Mouse (Mus musculus) forelimb bud, embryonic 11.5 days (tissue): Measurements from ENCODE around the gene Vav2.

ENCODE experiments used
- DNase-seq: peaks from one replicate; pipeline ENCODE4 v3.0.0-alpha.2; 2012; ENCODE audit warnings: low read depth, low spot score

The Vav2 gene

DNA sequence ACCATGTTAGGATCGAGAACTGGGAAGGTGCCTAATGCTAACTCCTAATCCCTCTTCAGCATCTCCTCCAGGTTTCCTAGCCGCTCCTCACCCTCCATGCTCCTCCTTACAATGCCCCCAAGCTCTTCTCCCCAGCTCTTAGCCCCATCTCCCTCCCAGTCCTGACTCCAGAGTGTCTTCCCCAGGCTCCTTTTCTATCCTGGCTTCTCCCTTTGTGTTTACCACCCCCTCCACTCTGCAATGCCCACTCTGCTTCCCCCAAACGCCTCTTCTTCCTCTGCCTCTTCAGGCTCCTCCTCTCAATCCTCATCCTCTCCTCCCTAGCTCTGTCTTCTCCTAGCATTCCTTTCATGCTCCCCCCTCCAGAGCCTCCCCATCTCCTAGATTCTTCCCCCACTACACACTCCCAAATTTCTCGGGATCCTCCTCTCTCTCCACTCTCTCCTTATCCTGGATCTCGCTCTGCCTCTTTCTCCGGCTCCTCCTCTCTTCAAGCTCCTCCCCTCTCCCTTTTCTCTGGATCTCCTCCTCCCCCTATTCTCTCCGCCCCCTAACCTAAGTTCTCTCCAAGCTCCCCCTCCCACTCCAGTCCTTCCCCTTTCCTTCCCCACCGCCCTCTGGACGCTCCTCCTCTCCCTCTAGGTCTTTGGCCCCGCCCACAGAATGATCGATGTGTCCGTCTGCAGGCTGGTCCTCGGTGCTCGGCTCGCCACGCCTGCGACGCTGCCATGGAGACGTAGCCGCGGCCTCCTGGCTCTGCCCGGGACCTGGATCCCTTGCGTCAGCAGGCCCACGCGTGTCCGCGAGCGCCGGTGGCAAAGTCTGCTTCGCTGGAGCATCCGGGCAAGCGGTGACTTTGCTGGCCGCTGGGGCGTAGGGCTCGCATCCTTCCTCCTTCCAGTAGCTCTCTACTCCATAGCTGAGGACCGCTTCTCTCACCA lies 15.2 kb upstream of the Vav2 start, which contains the start of gene Brd3os:
Gene Brd3os (plus strand): TSS at position 558 of the 941 bp plus-strand sequence.
- DNase-seq = peak; percentile 99

DNA sequence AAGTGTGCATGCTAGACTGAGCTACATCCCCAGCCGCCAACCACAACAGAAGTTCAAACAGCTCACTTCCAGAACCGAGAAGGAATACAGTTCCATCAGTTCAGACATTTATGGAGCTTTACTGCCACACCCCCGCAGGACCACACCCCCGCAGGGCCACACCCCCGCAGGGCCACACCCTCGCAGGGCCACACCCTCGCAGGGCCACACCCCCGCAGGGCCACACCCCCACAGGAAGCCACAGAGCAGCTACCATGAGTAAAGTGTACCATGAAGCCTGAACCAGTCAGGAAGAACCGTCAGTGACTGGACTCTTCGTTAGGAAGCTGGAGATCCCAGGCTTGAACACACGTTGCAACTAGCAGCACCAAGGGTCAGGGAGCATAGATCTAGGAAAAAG lies 11.4 kb upstream of the Vav2 start:
- no peak for DNase-seq

DNA sequence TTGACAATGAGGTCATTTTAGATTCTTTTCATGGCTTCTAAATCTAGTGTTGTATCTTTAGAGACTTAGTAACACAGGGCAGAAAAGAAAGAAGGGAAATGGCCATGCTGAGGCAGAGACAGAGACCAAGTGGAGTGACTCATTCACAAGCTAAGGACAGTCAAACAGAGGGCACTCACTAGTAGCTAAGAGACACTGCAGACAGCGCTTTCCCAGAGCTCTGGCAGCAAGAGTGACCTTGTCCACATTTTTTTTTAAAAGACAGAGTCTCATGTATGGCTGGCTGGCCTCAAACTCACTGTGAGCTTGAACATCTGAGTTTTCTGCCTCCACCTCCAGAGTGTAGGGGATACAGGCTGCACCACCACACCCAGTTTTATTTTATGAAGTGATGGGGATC lies 11.0 kb upstream of the Vav2 start:
- no peak for DNase-seq

DNA sequence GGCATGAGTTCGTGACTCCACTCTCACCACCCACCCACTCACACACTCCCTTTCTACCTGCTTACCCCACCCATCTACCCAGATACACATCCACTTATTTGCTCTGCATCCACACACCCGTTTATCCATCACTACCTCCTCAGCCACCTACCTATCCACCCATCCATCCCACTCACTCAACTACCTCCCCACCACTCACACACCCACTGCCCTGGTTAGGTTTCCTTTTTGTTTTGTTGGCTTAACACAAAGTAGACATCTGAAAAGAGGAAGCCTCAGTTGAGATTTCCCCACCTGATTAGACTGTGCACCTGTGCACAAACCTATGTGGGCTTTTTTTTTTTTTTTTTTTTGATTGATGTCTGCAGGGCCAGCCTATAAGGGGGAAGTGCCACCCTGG lies 5.8 kb upstream of the Vav2 start:
- DNase-seq = no peak

DNA sequence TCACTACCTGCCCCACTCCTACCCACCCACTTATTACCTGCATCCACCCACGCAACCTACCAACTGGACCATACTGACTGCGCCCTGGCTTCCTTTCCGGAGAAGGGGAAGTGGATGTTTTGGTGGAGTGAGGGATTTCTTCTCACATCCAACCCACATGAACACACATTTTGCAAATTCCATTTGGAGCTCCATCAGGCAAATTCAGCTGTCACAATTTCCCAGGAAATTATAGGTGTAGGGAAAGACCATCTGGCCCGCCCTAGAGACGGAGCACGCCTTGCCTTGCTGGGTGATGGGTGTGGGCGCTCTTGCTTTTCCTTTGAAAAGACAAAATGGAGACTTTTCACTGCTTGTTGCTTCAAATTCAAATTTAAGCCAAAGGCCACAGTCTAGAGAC lies 3.8 kb upstream of the Vav2 start:
- no peak for DNase-seq

DNA sequence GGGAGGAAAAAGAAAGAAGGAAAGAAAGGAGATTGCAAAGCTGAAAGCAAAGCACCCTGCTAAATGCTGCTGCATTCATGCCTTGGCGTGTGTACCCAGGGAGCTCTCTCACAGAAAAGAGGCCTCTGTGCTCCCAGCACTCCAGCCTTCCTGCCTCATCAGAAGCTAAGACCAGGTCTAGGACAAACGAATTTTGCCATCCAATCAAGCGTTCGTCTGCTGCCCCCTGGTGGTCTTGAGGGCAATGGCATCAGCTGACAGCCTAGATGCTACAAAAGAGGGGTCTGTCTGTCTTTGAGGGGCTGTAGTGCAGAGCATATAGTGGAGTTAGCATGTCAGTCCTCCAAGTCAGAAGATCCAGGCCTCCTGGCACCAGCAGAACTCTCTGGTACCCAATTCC lies 1.2 kb upstream of the Vav2 start:
- DNase-seq = peak; percentile 88

DNA sequence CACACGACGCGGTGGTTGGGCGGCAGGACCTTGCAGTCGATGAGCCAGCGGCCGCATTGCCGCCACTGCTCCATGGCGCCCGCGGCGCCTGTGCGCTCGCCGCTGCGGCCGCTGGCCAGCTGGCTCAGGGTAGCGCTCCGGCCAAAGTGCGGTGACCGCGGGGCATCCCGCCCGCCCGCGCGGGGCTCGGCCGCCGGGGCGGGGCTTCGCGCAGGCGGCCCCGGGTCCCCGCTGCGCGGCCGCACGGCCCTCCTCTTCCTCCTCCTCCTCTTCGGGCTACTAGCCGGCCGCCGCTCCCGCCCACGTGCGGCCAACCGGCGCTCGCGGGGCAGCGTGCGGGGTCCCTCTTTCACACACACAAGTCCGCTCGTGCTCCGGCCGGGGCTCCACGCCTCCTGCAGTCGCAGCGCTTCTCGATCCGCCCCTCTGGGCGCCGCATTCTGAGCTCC lies 403 bp downstream of the Vav2 start:
- no peak for DNase-seq

DNA sequence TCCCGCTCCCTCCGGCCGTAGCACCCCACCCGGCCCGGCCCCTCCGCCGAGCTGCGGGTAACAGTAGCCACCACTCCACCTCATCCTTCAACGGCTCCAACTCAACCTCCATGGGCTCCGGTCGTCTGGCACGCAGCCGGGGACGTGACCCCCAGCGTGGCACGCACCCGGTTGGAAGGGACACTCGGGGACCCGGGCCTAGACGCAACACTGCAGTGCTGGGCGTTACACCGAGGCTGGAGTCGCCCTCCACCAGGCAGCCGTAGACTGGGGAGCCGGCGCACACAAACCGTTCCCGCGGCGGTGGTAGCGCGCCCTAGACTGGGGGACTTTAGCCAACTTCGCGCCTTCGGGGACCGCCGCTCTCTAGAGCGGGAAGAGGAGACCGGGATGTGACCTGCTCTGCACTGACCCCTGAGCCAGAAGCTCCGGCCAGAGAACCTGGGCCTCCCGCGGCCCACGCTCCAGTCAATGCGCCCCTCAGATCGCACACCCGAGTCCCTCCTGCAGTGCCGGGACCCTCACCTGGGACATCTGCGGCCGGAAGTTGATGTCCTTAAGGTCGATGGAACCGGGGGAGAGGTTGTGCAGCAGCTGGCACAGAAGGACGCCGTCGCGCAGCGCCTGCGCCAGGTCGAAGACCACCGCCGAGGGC lies 955 bp downstream of the Vav2 start:
- no peak for DNase-seq

DNA sequence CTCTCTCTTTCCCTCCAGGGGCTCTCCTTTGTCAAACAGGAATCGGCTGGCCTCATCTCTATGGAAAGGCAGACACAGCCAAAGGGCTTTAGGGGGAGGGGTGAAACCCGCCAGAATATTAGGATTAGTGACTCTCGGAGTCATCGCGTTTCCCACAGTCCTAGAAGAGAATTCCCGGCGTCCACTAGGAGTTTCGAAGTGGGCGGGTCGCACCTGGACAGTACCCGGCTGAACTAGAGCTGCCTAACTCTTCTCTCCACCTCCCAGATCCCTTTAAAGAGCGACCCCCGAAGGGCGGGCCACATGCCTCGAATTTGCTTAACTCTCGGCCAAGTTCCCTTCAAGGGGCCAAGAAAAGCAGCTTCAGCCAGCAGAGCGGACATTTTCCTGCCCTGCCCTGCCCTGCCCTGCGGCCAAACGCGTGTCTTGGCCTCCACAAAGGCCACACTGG lies 1.6 kb downstream of the Vav2 start:
- peak; percentile 56 for DNase-seq

DNA sequence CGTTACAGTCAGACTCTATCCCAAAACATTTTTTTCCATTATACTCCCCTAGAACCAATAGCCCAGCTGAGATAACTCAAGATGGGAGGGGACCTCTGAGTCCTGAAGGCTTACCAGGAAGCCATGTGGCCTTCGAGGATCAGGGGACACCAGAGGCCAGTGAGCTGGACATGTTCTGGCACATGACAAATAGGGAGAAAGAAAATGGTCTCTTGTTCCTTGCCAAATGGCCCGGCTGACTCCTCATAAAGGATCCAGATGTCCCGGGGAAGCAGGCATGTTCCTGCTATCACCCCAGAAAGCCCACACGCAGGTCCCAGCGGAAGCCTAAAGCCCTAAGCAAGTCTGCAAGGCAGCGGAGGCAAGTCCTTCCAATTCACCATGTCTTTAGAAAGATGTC lies 3.2 kb downstream of the Vav2 start:
- DNase-seq = no peak

DNA sequence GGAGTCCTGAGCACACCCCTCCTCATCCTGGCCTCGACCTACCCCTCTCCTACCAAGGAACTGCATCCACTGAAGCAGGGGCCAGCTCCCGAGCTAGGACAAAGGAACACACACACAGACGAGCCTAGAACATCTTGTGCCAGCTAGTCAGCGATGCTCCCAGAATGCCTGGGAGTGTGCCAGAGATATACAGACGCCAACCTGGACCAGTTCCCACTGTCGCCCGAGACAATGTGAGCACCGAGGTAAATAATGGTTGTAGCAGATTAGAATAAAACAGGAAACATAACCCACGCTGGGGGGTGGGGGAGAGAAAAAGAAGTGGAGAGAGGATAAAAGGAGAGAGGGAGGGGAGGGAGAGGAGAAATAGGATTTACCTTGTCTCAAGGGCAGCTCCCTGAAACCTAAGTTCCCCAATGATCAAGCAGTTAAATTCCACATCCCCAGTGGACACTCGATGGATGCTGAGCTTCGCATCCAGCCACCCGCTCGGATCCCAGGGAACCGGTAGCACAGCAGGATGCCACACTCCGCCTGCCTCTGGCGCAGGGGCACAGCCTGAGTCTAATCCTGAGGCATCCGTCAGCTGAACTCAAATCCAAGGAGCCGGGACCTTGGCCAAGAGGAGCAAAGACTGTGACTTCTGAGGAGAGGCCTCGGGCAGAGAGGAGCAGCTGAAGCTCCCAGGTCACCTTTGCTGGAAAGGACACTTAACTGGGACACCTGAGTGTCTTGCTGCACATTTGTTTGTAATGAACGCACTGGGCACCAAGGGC lies 5.4 kb downstream of the Vav2 start:
- no peak for DNase-seq

DNA sequence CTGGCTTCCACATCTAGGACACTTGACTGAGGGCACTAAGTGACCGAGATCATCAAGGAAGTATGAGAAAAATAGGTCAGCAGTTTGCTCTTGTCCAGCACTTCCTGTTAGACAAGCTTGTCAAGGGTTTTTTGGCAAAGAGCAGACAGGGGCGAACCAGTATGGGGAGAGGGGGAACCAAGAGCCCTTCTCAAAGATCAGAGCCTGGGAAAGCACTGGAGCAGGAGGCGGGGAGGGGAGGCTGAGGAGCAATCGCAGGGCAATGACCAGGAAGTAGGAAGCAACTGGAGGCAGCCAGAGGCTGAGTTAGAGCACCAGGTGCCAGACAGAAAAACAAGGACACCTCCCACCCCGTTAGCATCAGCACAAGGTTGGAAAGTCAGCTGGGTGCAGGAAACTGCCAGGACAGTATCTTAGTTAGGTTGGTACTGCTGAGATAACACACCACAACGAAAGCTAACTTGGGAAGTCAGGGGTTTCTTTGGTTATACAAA lies 8.2 kb downstream of the Vav2 start:
- DNase-seq = no peak

DNA sequence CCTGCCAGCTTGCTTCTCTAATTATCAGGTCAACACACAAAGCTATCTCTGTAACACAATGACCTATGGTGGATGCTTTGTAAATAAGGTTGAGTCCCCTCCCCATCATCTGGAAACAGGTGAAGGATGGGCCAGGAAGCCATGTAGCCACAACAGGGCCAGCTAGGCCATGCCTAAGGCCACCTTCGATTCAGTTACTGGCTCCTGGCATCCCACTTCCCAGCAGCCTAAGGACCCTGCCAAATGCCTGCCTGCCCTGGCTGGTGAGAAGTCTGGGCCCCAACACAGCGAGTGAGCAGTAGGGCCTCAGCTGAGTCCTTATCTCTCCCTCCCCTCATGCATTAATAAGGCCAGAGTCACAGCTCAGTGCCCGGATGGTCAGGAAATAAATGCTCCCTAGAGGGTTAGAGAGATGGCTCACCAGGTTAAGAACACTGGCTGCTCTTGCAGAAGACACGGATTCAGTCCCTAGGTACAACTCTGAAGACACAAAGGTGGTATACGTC lies 9.1 kb downstream of the Vav2 start:
- no peak for DNase-seq

DNA sequence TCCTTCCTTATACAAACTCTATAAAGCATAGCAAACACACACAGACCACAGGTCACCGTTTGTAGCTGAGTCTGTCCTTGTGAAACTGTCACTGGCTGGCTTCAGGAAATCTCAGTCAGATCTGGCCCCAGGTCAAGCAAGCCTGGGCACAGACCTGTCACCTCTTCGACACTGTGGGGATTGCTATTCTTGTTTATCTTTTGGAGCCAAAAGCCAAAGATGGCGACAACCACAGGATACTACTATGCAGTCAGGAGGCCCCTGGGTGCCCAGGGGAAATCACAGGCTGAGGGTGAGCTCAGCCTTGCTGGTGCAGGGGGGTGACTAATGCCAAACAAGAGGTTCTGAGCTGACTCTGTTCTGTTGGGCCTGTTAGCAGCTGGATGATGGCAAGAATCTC lies 10.4 kb downstream of the Vav2 start:
- DNase-seq = no peak

DNA sequence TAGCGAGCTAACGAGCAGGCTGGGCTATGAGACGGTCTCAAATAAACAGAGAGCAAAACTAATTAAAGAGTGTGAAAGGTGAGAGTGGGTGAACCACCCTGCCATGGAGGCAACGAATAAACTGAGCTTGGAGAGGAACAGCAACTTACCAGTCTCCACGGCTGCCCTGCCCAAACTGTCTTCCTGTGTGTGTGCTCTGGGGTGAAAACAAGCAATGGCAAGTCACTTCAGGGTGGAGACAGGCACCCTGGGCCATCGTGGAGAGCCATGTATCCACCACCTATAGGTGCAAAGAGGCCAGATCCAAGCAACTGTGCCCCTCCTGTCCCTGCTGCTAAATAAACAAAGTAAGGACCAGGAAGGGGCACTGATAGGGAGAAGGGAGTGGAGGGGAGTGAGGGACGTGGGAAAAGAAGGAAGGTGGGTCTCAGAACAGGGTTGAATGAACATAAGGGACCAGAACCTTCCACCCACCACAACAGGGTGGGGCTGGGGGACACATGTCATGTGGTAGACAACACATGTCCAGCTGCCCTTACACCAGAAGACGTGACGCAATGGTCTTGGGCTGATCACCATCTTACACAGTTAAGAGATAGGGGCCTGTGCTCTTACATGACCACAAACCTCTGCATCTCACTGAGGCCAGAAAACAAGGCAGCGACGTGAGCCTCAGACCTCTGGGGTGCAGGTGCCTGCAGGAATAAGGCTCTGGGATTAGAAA lies 11.6 kb downstream of the Vav2 start:
- no peak for DNase-seq

DNA sequence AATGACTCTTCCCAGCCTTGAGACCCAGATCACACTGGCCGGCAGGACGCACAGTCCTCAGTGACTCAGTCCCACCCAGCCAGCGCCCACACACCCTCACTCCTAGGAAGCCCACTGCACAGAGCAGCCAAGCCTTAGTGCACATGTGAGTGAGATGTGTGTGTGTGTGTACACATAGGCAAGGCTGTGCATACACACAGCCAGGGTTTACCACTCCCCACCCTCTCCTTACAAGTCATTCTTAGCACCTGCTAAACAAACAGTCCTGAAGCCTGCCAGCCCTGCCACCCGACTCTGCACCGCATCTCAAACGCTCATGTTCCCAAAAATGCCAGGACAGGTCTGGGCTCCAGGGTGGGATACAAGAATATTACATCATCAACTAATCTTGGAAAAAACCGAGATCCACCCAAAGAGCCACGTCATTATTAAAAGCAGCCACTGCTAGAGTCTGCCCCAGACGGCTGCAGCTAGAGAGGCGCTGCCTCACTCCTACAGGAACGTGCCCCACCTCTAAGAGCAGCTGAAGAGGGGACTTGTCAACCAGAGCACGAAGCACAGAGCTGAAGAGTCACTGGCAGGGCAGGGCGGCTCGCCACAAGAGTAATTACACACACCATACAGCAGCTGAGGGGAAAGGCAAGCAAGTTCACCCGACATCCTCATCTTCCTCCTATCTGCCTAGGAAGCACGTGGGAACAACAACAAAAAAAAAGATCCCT lies 12.7 kb downstream of the Vav2 start:
- no peak for DNase-seq

DNA sequence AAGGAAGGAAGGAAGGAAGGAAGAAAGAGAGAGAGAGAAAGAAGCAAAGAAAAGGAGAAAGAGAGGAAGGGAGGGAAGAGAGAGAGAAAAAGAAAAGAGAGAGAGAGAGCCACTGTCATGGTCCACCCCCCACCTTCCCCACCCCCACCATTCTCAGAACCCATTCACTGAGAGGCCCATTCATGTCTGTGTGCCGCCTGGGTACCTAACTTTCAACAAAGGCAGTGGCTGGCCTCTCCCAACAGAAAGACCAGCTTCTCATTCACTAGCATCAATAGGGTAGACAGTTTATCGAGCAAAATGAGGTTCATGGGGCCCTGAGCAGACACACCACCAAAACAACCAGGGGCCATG lies 13.3 kb downstream of the Vav2 start:
- DNase-seq = no peak

DNA sequence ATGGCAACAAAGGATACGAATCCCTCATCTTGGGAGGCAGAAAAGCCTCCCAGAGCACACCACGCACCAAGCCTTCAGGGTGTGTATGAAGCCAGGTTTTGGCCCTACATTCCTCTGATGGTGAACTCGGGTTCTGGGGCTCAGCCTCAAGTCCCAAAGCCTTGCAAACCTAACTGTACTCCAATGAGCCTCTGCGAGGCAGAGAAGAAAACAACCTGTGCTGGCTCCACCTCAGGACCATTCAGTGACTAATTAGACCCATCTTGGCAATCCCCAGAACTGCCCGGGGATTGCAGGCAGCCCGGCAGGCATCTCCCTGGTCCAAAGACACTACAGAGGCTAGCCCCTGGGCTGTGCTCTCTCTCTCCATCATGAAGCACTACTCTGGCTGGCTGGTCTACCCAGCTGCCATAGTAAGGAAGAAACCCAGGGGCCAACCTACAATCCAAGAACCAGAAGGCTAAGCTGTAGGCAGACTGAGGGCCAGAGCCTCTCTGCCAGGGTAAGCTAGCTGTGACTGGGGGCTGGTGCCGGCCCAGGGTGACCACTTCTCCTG lies 14.5 kb downstream of the Vav2 start:
- no peak for DNase-seq

DNA sequence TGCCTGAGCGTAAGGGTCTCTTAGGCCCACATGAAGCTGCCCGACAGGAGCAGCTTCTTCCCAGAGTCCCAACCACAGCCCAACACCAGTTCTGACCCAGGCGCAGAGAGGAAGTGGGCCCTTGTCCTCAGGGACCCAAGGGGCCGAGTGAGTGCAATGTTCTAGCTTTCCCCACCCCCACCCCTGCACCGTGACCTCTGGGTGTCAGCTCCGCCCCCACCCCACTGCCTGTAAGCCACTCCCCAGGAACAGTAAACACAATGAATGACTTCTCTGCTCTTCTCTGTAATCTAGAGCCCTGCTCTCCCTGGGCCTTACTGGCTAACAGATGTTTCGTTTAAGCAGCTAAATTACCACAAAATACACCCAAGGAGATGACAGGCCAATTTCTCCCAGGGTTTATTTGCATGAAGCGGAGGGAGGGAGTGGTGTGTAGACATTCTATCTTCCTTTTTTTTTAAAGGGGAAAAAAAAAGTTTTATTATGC lies 15.1 kb downstream of the Vav2 start:
- DNase-seq = peak; percentile 48
